Mouse (Mus musculus): ENCODE data around the gene Camk1d. TPM values are rescaled to one million over a fixed set of nuclear protein-coding genes. Genes with fewer than 3 reads are reported as not detected.

The Camk1d gene
- polyA plus RNA-seq, 1 experiment from 2014 or later, result 0.82 TPM

- H3K4me2 ChIP-seq, result no peak overlapping the region
- no peak overlapping the region for H3K4me3 ChIP-seq (replicated peaks)
- H3K9ac ChIP-seq, result no peak overlapping the region
- 58% methylated on average over 10 of the region's 10 CpGs for WGBS (ENCODE audit: insufficient replicate concordance)
- DNase-seq, result no peak
- H3K9me3 ChIP-seq (replicated peaks), result no peaks in the 10 kb centered on the region
- H3K4me1 ChIP-seq (replicated peaks), result peaks cover 4% of the 10 kb centered on the region; the same call in 1 of the 2 replicates
- H3K36me3 ChIP-seq, result no peaks in the 10 kb centered on the region
- ATAC-seq (ENCODE audit: low read depth), result no peak
- H3K27me3 ChIP-seq, result peaks cover 18% of the 10 kb centered on the region
- no peak overlapping the region for H3K27ac ChIP-seq
Observed at GRCm38 (mm10) chr2:5707871-5708733, 6.2 kb downstream of the Camk1d start.

DNA sequence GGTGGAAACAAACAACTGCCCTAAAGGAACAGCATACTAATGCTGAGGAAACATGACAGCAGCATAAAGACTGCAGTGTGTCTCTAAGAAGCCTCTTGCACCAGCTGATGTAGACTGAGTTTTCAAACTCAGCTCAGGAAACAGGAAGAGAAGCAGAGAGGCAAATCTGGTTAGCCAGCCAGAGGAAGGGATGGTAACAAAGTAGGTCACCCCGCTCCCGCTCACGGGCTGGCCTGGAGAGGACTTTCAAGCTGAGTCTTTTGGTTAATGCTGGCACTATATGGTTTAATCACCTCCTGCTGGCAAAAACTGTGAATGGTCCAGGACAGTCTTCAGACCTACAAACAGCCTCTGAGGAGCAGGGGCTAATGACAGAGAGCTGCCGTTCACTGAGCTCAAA is 7.7 kb downstream of the Camk1d start:
- no peak overlapping the region for H3K4me3 ChIP-seq (replicated peaks)
- 50% methylated on average over 4 of the region's 4 CpGs for WGBS (ENCODE audit: insufficient replicate concordance)
- no peaks in the 10 kb centered on the region for H3K36me3 ChIP-seq
- no peaks in the 10 kb centered on the region for H3K9me3 ChIP-seq (replicated peaks)
- peaks cover 3% of the 10 kb centered on the region for H3K27me3 ChIP-seq
- H3K9ac ChIP-seq, result no peak overlapping the region
- no peak overlapping the region for H3K4me2 ChIP-seq
- ATAC-seq (ENCODE audit: low read depth) (no peak), DNase-seq (no peak)
- no peak overlapping the region for H3K27ac ChIP-seq
- H3K4me1 ChIP-seq (replicated peaks), result 0 out of 2 replicates have a peak, but pooled peaks cover 7% of the 10 kb centered on the region

DNA sequence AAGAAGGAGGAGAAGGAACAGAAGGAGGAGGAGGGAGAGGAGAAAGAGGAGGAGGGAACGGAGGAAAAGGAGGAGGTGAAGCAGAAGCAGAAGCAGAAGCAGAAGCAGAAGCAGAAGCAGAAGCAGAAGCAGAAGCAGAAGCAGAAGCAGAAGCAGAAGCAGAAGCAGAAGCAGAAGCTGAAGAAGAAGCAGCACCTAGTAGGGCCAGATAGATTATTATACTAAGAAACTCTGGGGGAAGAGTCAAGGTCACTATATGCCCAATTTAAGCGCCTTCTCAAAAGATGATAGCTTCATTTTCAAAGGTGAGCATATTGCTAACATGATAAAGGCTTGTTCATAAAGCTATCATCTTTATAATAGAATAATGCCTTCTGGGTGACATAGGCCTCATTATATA is 11.9 kb downstream of the Camk1d start:
- Histone ChIP-seq H3K9me3 (replicated peaks) (no peaks in the 10 kb centered on the region), H3K27me3 (no peaks in the 10 kb centered on the region), H3K27ac (no peak overlapping the region), H3K4me2 (no peak overlapping the region), H3K4me3 (replicated peaks) (no peak overlapping the region), H3K4me1 (replicated peaks) (peaks cover 25% of the 10 kb centered on the region), H3K9ac (no peak overlapping the region), H3K36me3 (no peaks in the 10 kb centered on the region)
- DNase-seq, result no peak
- ATAC-seq (ENCODE audit: low read depth), result no peak
- WGBS (ENCODE audit: insufficient replicate concordance), result 50% methylated on average over 2 of the region's 2 CpGs

DNA sequence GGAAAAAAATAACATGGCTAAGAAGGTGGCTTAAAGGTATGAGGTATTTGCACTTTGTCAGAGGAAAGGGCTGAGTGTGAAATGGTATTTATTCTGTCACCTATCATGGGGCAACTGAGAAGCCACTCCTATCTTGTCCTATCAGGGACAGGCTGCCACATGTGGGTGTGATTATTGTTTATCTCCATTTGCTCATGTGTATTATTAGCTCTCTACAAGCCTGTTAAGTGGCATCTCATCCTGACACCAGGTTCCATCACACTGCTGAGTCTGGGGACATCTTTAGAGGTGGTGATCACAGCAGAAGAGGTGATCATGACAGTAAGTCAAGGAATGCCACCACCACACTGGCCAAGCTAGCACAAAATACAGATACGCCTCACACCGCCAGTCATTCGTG is 13.4 kb downstream of the Camk1d start:
- Histone ChIP-seq H3K27me3 (no peaks in the 10 kb centered on the region), H3K9me3 (replicated peaks) (no peaks in the 10 kb centered on the region), H3K4me2 (no peak overlapping the region), H3K27ac (no peak overlapping the region), H3K9ac (no peak overlapping the region), H3K4me3 (replicated peaks) (no peak overlapping the region), H3K36me3 (no peaks in the 10 kb centered on the region), H3K4me1 (replicated peaks) (peaks cover 25% of the 10 kb centered on the region)
- DNase-seq (peak; percentile 13), ATAC-seq (ENCODE audit: low read depth) (peak; percentile 85)
- WGBS (ENCODE audit: insufficient replicate concordance), result 93% methylated on average over 3 of the region's 3 CpGs

- ATAC-seq (ENCODE audit: low read depth) (no peak), DNase-seq (no peak)
- Histone ChIP-seq H3K27me3 (no peaks in the 10 kb centered on the region), H3K27ac (no peak overlapping the region), H3K9me3 (replicated peaks) (no peaks in the 10 kb centered on the region), H3K36me3 (no peaks in the 10 kb centered on the region), H3K4me2 (no peak overlapping the region), H3K4me3 (replicated peaks) (no peak overlapping the region), H3K9ac (no peak overlapping the region), H3K4me1 (replicated peaks) (peaks cover 25% of the 10 kb centered on the region)
- WGBS (ENCODE audit: insufficient replicate concordance), result 46% methylated on average over 8 of the region's 8 CpGs
Observed at GRCm38 (mm10) chr2:5698451-5698850, 15.9 kb downstream of the Camk1d start.

DNA sequence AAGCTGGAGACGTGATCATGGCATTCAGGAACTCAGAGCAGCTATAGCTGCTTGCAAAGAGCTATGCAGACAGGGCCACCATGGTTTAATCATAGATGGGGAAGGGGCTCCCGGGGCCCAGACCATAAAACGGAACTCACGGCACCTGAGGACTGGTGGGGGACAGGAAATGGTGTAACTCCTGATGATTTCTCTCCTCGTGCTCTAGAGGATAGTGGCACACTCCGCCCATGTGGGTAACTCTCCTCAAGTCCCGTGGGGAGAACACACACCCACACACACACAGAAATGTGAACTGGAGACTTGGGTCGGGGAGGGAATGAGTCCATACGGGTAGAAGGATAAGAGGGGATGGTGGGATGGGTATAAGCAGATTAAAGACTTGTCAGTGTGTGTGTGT is 20.2 kb downstream of the Camk1d start:
- WGBS (ENCODE audit: insufficient replicate concordance), result 63% methylated on average over 9 of the region's 9 CpGs
- Histone ChIP-seq H3K27me3 (no peaks in the 10 kb centered on the region), H3K9me3 (replicated peaks) (no peaks in the 10 kb centered on the region), H3K36me3 (no peaks in the 10 kb centered on the region), H3K4me2 (no peak overlapping the region), H3K4me3 (replicated peaks) (no peak overlapping the region), H3K4me1 (replicated peaks) (no peaks in the 10 kb centered on the region), H3K27ac (no peak overlapping the region), H3K9ac (no peak overlapping the region)
- no peak for ATAC-seq (ENCODE audit: low read depth)
- DNase-seq, result no peak

DNA sequence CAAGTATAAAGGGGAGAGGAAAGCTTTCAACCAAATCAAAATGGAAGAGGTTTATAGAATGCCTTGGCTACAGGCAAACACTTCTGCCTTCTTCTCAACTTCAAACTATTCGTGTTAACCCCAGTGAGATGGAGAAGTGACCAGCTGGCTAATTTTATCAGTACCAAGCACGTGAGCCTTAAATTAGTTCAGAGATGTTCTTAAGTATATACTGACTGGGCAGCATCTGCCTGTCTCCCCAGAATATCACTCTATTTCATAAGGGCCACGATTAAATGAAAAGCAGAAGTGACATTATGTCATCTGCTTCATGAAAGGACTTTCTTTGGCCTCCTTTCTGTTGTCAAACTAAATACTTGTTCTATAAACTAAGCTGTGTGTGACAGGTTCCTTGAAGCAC is 22.6 kb downstream of the Camk1d start:
- ATAC-seq (ENCODE audit: low read depth) (no peak), DNase-seq (no peak)
- H3K4me1 ChIP-seq (replicated peaks), result no peaks in the 10 kb centered on the region
- no peak overlapping the region for H3K4me3 ChIP-seq (replicated peaks)
- WGBS (ENCODE audit: insufficient replicate concordance), result 47% methylated on average over 3 of the region's 3 CpGs
- H3K4me2 ChIP-seq, result no peak overlapping the region
- no peak overlapping the region for H3K27ac ChIP-seq
- no peaks in the 10 kb centered on the region for H3K36me3 ChIP-seq
- H3K9ac ChIP-seq, result no peak overlapping the region
- H3K27me3 ChIP-seq, result no peaks in the 10 kb centered on the region
- H3K9me3 ChIP-seq (replicated peaks), result no peaks in the 10 kb centered on the region

DNA sequence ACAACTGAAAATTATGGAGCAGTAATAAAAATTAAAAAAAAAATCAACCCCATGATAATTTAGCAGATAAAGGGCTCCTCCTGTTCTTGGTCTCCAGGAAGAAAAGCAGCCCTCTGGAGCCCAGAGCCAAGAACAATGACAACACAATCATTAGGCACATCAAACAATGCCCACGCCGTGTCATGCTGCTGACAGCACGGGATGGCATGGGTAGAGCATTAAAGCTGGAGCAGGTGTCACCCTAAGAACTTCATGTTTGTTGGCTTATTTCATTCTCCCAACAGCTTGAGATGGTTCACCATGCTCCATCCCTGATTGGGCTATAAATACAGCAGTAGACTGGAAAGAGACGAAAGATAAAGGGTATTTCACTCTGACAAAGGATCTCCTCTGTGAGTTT is 30.9 kb downstream of the Camk1d start:
- no peak overlapping the region for H3K4me3 ChIP-seq (replicated peaks)
- WGBS (ENCODE audit: insufficient replicate concordance), result 77% methylated on average over 4 of the region's 4 CpGs
- no peak overlapping the region for H3K27ac ChIP-seq
- H3K27me3 ChIP-seq, result no peaks in the 10 kb centered on the region
- no peaks in the 10 kb centered on the region for H3K9me3 ChIP-seq (replicated peaks)
- no peaks in the 10 kb centered on the region for H3K4me1 ChIP-seq (replicated peaks)
- H3K9ac ChIP-seq, result no peak overlapping the region
- no peak overlapping the region for H3K4me2 ChIP-seq
- ATAC-seq (ENCODE audit: low read depth), result no peak
- H3K36me3 ChIP-seq, result no peaks in the 10 kb centered on the region
- no peak for DNase-seq

GRCm38 (mm10) chr2:5681909-5682308 is 32.4 kb downstream of the Camk1d start:
- ATAC-seq (ENCODE audit: low read depth), result no peak
- H3K9ac ChIP-seq, result no peak overlapping the region
- no peak overlapping the region for H3K4me2 ChIP-seq
- no peaks in the 10 kb centered on the region for H3K9me3 ChIP-seq (replicated peaks)
- no peak overlapping the region for H3K27ac ChIP-seq
- H3K4me1 ChIP-seq (replicated peaks), result peaks cover 4% of the 10 kb centered on the region; the same call in 1 of the 2 replicates
- DNase-seq, result no peak
- no peaks in the 10 kb centered on the region for H3K36me3 ChIP-seq
- 50% methylated on average over 8 of the region's 8 CpGs for WGBS (ENCODE audit: insufficient replicate concordance)
- H3K4me3 ChIP-seq (replicated peaks), result no peak overlapping the region
- H3K27me3 ChIP-seq, result no peaks in the 10 kb centered on the region

DNA sequence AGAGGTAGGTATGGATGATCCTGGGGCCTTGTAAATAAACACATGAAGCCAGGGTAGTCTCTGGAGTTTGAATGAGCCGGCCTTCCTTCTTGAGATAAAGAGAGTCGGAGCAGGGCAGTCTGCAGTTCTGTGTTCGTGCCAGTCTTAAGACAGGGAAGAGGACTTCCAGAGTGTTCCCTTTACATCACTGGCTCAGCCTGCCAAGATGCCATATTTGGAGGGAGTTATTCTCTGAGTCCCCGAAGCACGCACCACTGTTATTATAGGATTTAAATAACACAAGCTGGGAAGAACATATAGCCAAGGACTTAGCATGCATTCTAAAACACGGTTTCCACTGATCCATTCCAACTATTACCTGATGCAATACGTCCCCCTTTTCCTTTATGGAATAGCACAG is 33.0 kb downstream of the Camk1d start:
- Histone ChIP-seq H3K4me1 (replicated peaks) (peaks cover 7% of the 10 kb centered on the region; the same call in 1 of the 2 replicates), H3K27me3 (no peaks in the 10 kb centered on the region), H3K27ac (no peak overlapping the region), H3K9ac (no peak overlapping the region), H3K4me3 (replicated peaks) (no peak overlapping the region), H3K4me2 (no peak overlapping the region), H3K9me3 (replicated peaks) (no peaks in the 10 kb centered on the region), H3K36me3 (no peaks in the 10 kb centered on the region)
- 69% methylated on average over 7 of the region's 7 CpGs for WGBS (ENCODE audit: insufficient replicate concordance)
- ATAC-seq (ENCODE audit: low read depth) (no peak), DNase-seq (no peak)

DNA sequence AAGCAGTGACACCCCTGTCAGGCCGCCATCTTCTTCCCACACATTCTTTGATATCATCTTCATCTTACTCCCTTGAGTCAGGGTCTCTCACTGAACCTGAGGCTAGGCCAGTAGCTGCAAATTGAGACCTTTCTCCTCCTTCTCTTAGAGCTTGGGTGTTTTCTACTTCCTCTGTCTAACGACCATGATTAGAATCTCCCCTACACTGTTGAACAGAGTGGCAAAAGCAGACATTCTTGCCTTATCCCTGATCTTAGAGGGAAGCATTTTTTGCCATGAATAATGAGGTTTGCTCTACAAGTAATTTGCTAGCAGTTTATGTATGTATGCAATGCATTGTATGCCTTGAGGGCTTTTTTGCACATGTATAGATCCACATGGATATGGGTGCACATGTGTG is 35.3 kb downstream of the Camk1d start:
- ATAC-seq (ENCODE audit: low read depth), result no peak
- no peak overlapping the region for H3K9ac ChIP-seq
- H3K4me3 ChIP-seq (replicated peaks), result no peak overlapping the region
- H3K27me3 ChIP-seq, result no peaks in the 10 kb centered on the region
- no peak for DNase-seq
- no peak overlapping the region for H3K27ac ChIP-seq
- peaks cover 7% of the 10 kb centered on the region; the same call in 1 of the 2 replicates for H3K4me1 ChIP-seq (replicated peaks)
- no peaks in the 10 kb centered on the region for H3K36me3 ChIP-seq
- 48% methylated on average over 2 of the region's 2 CpGs for WGBS (ENCODE audit: insufficient replicate concordance)
- no peak overlapping the region for H3K4me2 ChIP-seq
- H3K9me3 ChIP-seq (replicated peaks), result no peaks in the 10 kb centered on the region

DNA sequence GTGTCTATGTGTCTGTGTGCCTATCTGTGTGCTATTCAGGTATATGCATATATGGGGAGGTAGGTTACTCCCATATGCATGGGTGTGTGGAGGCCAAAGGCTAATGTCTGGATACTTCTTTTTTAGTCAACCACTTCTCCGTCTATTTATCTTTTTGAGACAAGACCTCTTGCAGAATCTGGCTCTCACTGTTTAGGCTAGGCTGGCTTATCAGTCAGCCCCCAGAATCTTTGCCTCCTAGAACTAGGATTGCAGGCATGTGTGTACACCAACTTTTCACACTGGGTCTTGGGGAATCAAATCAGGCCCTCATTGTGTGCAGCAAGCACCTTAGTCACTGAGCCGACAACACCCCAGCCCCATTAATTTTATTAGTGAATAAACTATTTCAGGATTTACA is 36.8 kb downstream of the Camk1d start:
- WGBS (ENCODE audit: insufficient replicate concordance), result 29% methylated on average over 2 of the region's 2 CpGs
- Histone ChIP-seq H3K4me2 (no peak overlapping the region), H3K27me3 (no peaks in the 10 kb centered on the region), H3K9ac (no peak overlapping the region), H3K4me1 (replicated peaks) (peaks cover 9% of the 10 kb centered on the region; the same call in 1 of the 2 replicates), H3K4me3 (replicated peaks) (no peak overlapping the region), H3K36me3 (no peaks in the 10 kb centered on the region), H3K9me3 (replicated peaks) (no peaks in the 10 kb centered on the region), H3K27ac (no peak overlapping the region)
- no peak for DNase-seq
- ATAC-seq (ENCODE audit: low read depth), result no peak

Data from liver, embryonic 13.5 days (tissue).